Mouse (Mus musculus): ENCODE results near the gene Cald1.

DNA sequence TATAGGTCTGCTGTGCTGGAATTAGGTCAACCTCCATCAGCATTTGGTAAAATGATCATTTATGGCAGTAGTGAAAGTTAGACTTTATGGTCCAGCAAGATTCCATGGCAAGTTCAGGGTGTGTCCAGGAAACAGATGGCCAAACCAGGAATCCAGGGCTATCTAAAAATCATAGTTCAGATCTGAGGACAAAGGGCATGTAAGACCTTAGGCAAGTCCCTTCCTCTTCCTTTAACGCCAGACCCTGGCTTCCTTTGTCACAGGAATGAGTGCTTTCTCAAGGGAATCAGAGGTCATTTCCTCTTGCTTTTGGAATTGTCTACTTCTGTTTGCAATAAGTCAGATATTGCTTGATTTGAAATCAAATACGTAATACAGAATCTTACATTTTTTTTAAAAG, 90.7 kb downstream of the Cald1 start:
- TF ChIP-seq CTCF (IDR thresholded peaks at IDR 0.05; ENCODE audit: low read depth) = no peak
- TF ChIP-seq EP300 (optimal IDR thresholded peaks at IDR 0.05) = no peak
